Mouse (Mus musculus): ENCODE results near the gene Pacsin1. TPM values are rescaled to one million over a fixed set of nuclear protein-coding genes. Genes with fewer than 3 reads are reported as not detected.

Pacsin1 gene
- polyA plus RNA-seq, 1 experiment from 2014 or later: 1.9 TPM

DNA sequence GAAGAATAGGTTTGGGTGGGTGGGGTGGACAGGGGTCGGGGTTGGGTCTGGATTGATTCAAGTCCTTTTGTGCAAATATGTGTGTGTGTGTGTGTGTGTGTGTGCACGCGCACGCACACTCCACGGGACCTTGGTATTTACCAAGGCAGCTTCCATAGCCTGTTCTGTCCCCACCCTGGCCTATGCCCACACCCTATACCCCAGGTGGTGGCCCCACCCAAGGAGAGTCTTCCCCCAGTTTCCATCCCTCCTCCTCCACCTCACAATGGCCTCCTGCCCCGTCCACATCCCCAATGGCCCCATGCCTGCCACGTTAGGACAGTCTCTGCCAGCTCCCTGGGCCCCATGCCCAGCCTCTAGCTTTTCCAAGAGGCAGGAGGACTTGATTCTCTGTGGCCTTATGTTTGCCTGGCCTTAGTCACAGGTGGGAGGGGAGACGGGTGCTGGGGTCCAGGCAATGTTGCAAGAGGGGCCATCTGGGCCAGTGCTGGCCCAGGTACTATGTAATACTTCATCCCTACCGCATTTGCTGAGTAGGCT lies 65.9 kb downstream of the Pacsin1 start:
- Histone ChIP-seq H3K4me2 (ENCODE audit: low read depth, low read length) (no peak overlapping the region), H3K4me1 (replicated peaks; ENCODE audit: control insufficient read depth, insufficient read depth, low read length) (peaks cover 4% of the 10 kb centered on the region; the same call in 1 of the 2 replicates), H3K4me3 (ENCODE audit: low read length) (no peak overlapping the region), H3K9me3 (ENCODE audit: control insufficient read depth, low read length) (no peaks in the 10 kb centered on the region), H3K36me3 (ENCODE audit: control insufficient read depth, insufficient read depth, low read length) (no peaks in the 10 kb centered on the region), H3K27me3 (ENCODE audit: control insufficient read depth, insufficient read depth, low read depth, low read length) (no peaks in the 10 kb centered on the region), H3K27ac (ENCODE audit: low read length) (no peak overlapping the region), H3K9ac (ENCODE audit: low read length) (no peak overlapping the region)
- 59% methylated on average over 9 of the region's 9 CpGs for WGBS
- ATAC-seq (ENCODE audit: low read depth): no peak

DNA sequence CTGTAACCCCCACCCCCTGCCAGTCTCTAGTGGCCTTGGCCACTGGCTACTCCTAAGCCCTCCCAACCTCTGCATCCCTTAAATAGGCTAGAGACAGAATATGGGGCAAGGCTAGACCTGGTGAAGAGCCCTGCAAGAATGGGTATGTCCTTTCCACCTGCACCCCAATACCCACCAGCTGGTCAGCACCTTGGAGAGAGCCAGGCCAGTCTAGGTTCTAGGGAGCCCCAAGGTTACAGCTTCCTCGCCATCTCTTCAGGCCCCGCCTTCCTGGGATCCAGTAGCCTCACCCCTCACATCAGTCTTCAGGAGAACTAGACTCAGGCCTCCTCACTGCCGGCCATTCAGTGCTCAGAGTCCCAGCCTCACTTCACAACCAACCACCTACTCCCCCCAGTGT lies 69.0 kb downstream of the Pacsin1 start:
- Histone ChIP-seq H3K27me3 (ENCODE audit: control insufficient read depth, insufficient read depth, low read depth, low read length) (no peaks in the 10 kb centered on the region), H3K27ac (ENCODE audit: low read length) (no peak overlapping the region), H3K4me2 (ENCODE audit: low read depth, low read length) (no peak overlapping the region), H3K9ac (ENCODE audit: low read length) (no peak overlapping the region), H3K4me3 (ENCODE audit: low read length) (no peak overlapping the region), H3K9me3 (ENCODE audit: control insufficient read depth, low read length) (no peaks in the 10 kb centered on the region), H3K4me1 (replicated peaks; ENCODE audit: control insufficient read depth, insufficient read depth, low read length) (peaks cover 13% of the 10 kb centered on the region), H3K36me3 (ENCODE audit: control insufficient read depth, insufficient read depth, low read length) (no peaks in the 10 kb centered on the region)
- no peak for ATAC-seq (ENCODE audit: low read depth)
- 34% methylated on average over 3 of the region's 3 CpGs for WGBS

DNA sequence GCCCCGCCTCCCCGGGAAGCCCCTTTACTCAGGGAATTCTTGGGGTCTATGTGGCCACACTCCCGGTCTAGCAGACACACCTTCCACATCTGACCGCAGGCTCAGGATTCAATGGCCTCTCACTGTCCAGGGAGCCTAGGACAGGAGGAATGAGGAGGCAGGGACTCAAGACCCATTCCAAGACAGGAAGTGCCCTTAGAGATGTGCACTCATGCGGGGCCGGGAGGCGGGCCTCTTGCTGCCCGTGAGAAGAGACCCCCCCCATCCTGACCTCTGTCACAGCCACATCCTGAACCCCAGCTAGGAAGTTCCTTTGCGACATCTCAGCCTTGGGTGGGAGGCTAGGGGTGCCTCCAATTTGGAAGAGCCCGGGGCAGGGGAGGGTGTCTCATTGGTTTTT lies 69.7 kb downstream of the Pacsin1 start:
- no peak overlapping the region for H3K4me2 ChIP-seq (ENCODE audit: low read depth, low read length)
- peak; percentile 16; the same call in 1 of the 2 replicates for ATAC-seq (ENCODE audit: low read depth)
- H3K27ac ChIP-seq (ENCODE audit: low read length): no peak overlapping the region

DNA sequence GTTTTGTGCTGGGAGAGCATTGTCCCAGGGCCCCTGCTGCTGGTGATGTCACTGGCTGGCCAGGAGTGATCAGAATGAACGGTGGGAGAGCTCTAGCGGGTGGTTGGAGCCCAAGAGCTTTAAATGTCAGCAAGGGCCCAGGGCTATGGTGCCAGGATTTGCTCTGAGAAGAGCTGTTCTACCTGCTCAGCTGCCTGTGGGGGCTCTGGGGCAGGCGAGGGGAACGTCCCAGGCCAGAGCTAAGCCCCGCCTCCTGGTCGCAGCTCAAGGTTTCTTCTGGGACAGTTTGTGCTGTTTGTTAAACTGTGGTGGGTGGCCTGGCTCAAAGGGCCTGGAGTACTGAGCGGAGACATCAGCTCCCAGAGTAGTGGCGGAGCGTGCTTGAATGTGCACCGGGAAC lies 70.1 kb downstream of the Pacsin1 start:
- WGBS: 14% methylated on average over 10 of the region's 10 CpGs
- Histone ChIP-seq H3K36me3 (ENCODE audit: control insufficient read depth, insufficient read depth, low read length) (no peaks in the 10 kb centered on the region), H3K27me3 (ENCODE audit: control insufficient read depth, insufficient read depth, low read depth, low read length) (no peaks in the 10 kb centered on the region), H3K4me3 (ENCODE audit: low read length) (no peak overlapping the region), H3K27ac (ENCODE audit: low read length) (no peak overlapping the region), H3K4me1 (replicated peaks; ENCODE audit: control insufficient read depth, insufficient read depth, low read length) (peaks cover 13% of the 10 kb centered on the region), H3K9me3 (ENCODE audit: control insufficient read depth, low read length) (no peaks in the 10 kb centered on the region), H3K4me2 (ENCODE audit: low read depth, low read length) (no peak overlapping the region; the same call in 1 of the 2 replicates), H3K9ac (ENCODE audit: low read length) (peak overlapping the region; percentile 27; the same call in 1 of the 2 replicates)
- ATAC-seq (ENCODE audit: low read depth): peak; percentile 43

More for the DNA sequence above, 69.7 kb downstream of the Pacsin1 start:
- no peak overlapping the region for H3K9ac ChIP-seq (ENCODE audit: low read length)
- H3K27me3 ChIP-seq (ENCODE audit: control insufficient read depth, insufficient read depth, low read depth, low read length): no peaks in the 10 kb centered on the region
- no peak overlapping the region for H3K4me3 ChIP-seq (ENCODE audit: low read length)
- H3K36me3 ChIP-seq (ENCODE audit: control insufficient read depth, insufficient read depth, low read length): no peaks in the 10 kb centered on the region
- no peaks in the 10 kb centered on the region for H3K9me3 ChIP-seq (ENCODE audit: control insufficient read depth, low read length)
- H3K4me1 ChIP-seq (replicated peaks; ENCODE audit: control insufficient read depth, insufficient read depth, low read length): peaks cover 13% of the 10 kb centered on the region
- WGBS: 31% methylated on average over 10 of the region's 10 CpGs

DNA sequence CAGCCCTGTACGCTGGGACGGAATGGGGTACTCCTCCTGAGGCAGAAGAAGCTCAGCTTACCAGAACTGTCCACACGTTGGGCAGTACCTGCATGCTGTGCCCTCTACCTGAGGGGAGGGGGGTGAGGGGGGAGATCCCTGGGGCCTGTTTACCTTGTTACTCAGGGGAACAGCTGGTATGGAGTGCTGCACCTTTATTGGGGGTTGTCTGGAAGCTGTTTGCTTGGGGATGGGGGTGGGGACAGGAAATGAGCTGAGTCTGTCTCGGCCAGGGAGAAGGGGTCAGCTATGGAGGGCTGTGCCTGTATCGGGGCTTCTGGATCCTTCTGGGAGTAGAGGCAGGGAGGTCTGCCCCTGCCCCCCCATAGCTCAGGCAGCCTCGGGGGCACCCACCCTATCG lies 71.2 kb downstream of the Pacsin1 start:
- Histone ChIP-seq H3K27me3 (ENCODE audit: control insufficient read depth, insufficient read depth, low read depth, low read length) (no peaks in the 10 kb centered on the region), H3K36me3 (ENCODE audit: control insufficient read depth, insufficient read depth, low read length) (no peaks in the 10 kb centered on the region), H3K9ac (ENCODE audit: low read length) (no peak overlapping the region), H3K4me1 (replicated peaks; ENCODE audit: control insufficient read depth, insufficient read depth, low read length) (peaks cover 13% of the 10 kb centered on the region), H3K27ac (ENCODE audit: low read length) (no peak overlapping the region), H3K4me3 (ENCODE audit: low read length) (no peak overlapping the region), H3K9me3 (ENCODE audit: control insufficient read depth, low read length) (no peaks in the 10 kb centered on the region), H3K4me2 (ENCODE audit: low read depth, low read length) (no peak overlapping the region)
- 24% methylated on average over 7 of the region's 7 CpGs for WGBS
- no peak for ATAC-seq (ENCODE audit: low read depth)

DNA sequence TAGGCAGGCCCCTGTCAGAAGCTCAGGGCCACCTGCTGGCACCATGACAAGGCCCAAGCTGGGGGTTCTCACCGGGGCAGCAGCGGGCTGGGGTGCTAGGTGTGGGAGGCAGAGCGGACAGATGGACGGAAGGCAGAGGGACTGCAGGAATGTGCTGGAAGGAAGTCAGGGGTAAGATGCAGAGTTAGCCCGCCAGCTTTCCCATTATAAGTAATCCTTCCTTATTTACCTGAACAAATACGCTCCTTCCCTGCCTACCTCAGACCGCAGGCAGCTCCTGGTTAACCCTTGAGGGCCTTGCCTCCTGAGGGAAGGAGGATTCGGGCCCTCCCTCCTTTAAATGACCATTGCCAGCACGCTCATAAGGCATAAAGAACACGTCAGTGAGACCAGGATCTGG lies 73.5 kb downstream of the Pacsin1 start, which contains the start of gene Spdef:
TSS of gene Spdef (minus strand) at position 186 of the 400 bp plus-strand sequence.
- no peak within 1 kb of the TSS for H3K27ac ChIP-seq (ENCODE audit: low read length)
- peaks cover 13% of the 10 kb centered on the region for H3K4me1 ChIP-seq (replicated peaks; ENCODE audit: control insufficient read depth, insufficient read depth, low read length)
- ATAC-seq (ENCODE audit: low read depth): 0 out of 2 replicates have a peak, but pooled peaks have one; percentile 15
- H3K36me3 ChIP-seq (ENCODE audit: control insufficient read depth, insufficient read depth, low read length): no peaks in the 10 kb centered on the region
- H3K4me2 ChIP-seq (ENCODE audit: low read depth, low read length): peak within 1 kb of the TSS; percentile 38; the same call in 1 of the 2 replicates
- H3K9me3 ChIP-seq (ENCODE audit: control insufficient read depth, low read length): no peaks in the 10 kb centered on the region
- 43% methylated on average over 10 of the region's 10 CpGs for WGBS
- H3K4me3 ChIP-seq (ENCODE audit: low read length): peak within 1 kb of the TSS; percentile 21; the same call in 1 of the 2 replicates
- H3K9ac ChIP-seq (ENCODE audit: low read length): peak within 1 kb of the TSS; percentile 50; the same call in 1 of the 2 replicates
- no peaks in the 10 kb centered on the region for H3K27me3 ChIP-seq (ENCODE audit: control insufficient read depth, insufficient read depth, low read depth, low read length)

DNA sequence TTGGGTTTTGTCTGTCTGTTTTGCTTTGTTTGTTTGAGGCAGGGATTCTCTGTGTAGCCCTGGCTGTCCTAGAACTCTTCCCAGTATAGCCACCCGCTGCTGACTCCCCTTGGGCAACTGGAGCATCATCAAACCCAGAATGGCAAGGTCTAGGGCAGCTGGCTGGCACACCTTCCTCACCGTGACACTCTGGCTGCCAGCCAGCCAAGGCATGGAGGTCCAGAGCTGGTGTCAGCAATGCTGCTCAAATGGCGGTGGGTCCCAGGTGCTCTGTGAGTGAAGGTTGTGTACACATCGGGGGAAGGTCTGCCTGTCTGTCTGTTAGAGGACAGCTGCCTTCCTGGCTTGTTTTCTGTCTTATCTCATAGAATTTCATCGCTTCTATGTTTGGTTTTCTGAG lies 76.8 kb downstream of the Pacsin1 start:
- H3K9me3 ChIP-seq (ENCODE audit: control insufficient read depth, low read length): no peaks in the 10 kb centered on the region
- H3K27ac ChIP-seq (ENCODE audit: low read length): no peak overlapping the region
- no peaks in the 10 kb centered on the region for H3K36me3 ChIP-seq (ENCODE audit: control insufficient read depth, insufficient read depth, low read length)
- ATAC-seq (ENCODE audit: low read depth): no peak
- H3K9ac ChIP-seq (ENCODE audit: low read length): no peak overlapping the region
- H3K4me3 ChIP-seq (ENCODE audit: low read length): no peak overlapping the region
- 0 out of 2 replicates have a peak, but pooled peaks cover 6% of the 10 kb centered on the region for H3K4me1 ChIP-seq (replicated peaks; ENCODE audit: control insufficient read depth, insufficient read depth, low read length)
- 43% methylated on average over 5 of the region's 5 CpGs for WGBS
- H3K4me2 ChIP-seq (ENCODE audit: low read depth, low read length): no peak overlapping the region
- H3K27me3 ChIP-seq (ENCODE audit: control insufficient read depth, insufficient read depth, low read depth, low read length): no peaks in the 10 kb centered on the region

DNA sequence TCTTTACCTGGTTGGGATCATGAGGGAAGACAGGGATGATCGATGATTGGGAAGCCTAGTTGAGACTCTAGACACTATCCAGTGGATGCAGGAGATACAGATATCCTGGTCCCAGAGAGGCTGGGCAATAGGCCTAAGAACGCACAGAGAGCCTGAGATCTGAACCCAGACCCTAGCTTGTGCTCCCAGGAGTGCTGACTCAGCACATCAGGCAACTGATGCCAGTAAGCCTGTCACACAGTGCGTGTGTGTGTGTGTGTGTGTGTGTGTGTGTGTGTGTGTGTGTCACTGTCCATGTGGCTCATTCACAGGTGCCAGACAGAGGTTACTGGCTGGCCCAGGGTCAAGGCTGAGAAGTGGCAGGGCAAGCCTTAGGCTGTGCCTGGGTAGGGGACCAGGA lies 77.4 kb downstream of the Pacsin1 start:
- WGBS: 81% methylated on average over 3 of the region's 3 CpGs
- Histone ChIP-seq H3K9ac (ENCODE audit: low read length) (no peak overlapping the region), H3K4me1 (replicated peaks; ENCODE audit: control insufficient read depth, insufficient read depth, low read length) (0 out of 2 replicates have a peak, but pooled peaks cover 6% of the 10 kb centered on the region), H3K9me3 (ENCODE audit: control insufficient read depth, low read length) (no peaks in the 10 kb centered on the region), H3K27me3 (ENCODE audit: control insufficient read depth, insufficient read depth, low read depth, low read length) (no peaks in the 10 kb centered on the region), H3K4me3 (ENCODE audit: low read length) (no peak overlapping the region), H3K27ac (ENCODE audit: low read length) (no peak overlapping the region), H3K4me2 (ENCODE audit: low read depth, low read length) (no peak overlapping the region), H3K36me3 (ENCODE audit: control insufficient read depth, insufficient read depth, low read length) (no peaks in the 10 kb centered on the region)
- ATAC-seq (ENCODE audit: low read depth): no peak

DNA sequence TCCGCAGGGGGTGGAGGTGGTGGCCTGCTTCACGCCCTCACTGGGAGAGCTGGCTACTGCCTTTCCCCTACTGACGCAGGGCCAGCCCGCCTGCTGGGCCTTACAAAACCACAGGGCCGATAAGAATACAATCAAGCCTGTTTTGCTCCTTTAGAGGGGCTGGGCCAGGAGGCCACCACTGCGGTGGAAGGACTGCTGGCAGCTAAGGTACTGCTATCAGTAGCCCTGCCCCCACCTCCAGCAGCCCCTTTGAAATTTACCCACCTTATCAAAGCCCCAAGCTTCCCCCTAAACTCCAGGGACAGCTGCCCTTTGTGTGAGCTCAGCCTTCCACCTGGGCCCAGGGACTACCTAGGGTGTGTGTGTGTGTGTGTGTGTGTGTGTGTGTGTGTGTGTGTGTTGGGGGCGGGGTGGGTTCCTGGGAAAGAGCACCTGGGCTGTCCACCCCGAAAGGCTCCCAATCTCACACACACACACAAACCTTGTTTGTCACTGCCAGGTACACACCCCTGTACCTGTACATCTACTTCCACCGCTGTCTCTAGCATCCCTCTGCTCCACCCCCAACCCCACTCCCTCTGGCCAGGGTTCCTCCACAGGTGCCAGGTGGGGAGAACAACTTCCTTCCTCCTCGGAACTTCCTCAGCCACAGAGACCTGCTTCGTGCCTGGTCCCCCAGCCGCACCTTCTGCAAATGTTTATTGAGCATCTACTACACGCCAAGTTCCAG lies 79.2 kb downstream of the Pacsin1 start:
- no peak for ATAC-seq (ENCODE audit: low read depth)
- no peak overlapping the region for H3K27ac ChIP-seq (ENCODE audit: low read length)
- no peak overlapping the region for H3K4me3 ChIP-seq (ENCODE audit: low read length)
- H3K9ac ChIP-seq (ENCODE audit: low read length): no peak overlapping the region
- H3K4me2 ChIP-seq (ENCODE audit: low read depth, low read length): no peak overlapping the region
- H3K27me3 ChIP-seq (ENCODE audit: control insufficient read depth, insufficient read depth, low read depth, low read length): no peaks in the 10 kb centered on the region
- 0 out of 2 replicates have a peak, but pooled peaks cover 2% of the 10 kb centered on the region for H3K4me1 ChIP-seq (replicated peaks; ENCODE audit: control insufficient read depth, insufficient read depth, low read length)
- WGBS: 13% methylated on average over 12 of the region's 13 CpGs
- H3K36me3 ChIP-seq (ENCODE audit: control insufficient read depth, insufficient read depth, low read length): no peaks in the 10 kb centered on the region
- no peaks in the 10 kb centered on the region for H3K9me3 ChIP-seq (ENCODE audit: control insufficient read depth, low read length)

All from lung, embryonic 16.5 days (tissue).